Mouse (Mus musculus) ES-E14 (cell line): ENCODE data around the gene Morc4. TPM values are rescaled to one million over a fixed set of nuclear protein-coding genes. Genes with fewer than 3 reads are reported as not detected.

Experiments
- DNase-seq: peaks from one replicate; pipeline ENCODE4 v3.0.0-alpha.2; 2013; ENCODE audit warnings: low read depth, low spot score
- H3K27ac ChIP-seq: 2 replicates; pipeline ENCODE4 v1.5.1; 2012; ENCODE audit warnings: low read depth, mild to moderate bottlenecking, low read length, moderate library complexity, mixed read lengths; ENCODE audit not compliant: poor library complexity, insufficient read depth, severe bottlenecking
- H3K36me3 ChIP-seq: 2 replicates; pipeline ENCODE4 v1.6.1; 2012; ENCODE audit warnings: mild to moderate bottlenecking, low read length, moderate library complexity, mixed read lengths; ENCODE audit not compliant: control insufficient read depth, poor library complexity, insufficient read depth, severe bottlenecking
- H3K4me1 ChIP-seq, 2 experiments: fragments of 150-350 bp in 1 of 2; sonication (generic) in 1 of 2; 2 replicates each; pipeline ENCODE4 v1.6.1; 2012; ENCODE audit warnings: low read length in 2 of 2, mild to moderate bottlenecking in 1 of 2, mixed read lengths in 1 of 2; ENCODE audit not compliant: control insufficient read depth in 2 of 2, insufficient read depth in 2 of 2, poor library complexity in 1 of 2
- H3K4me3 ChIP-seq, 2 experiments: fragments of 150-350 bp in 1 of 2; sonication (generic) in 1 of 2; 2 replicates each; pipeline ENCODE4 v1.5.1; 2012; ENCODE audit warnings: low read length in 2 of 2, low read depth in 1 of 2, mild to moderate bottlenecking in 1 of 2, mixed read lengths in 1 of 2; ENCODE audit not compliant: insufficient read depth in 1 of 2, poor library complexity in 1 of 2, severe bottlenecking in 1 of 2
- H3K9ac ChIP-seq: 2 replicates; pipeline ENCODE4 v1.6.1; 2012; ENCODE audit warnings: low read depth, mild to moderate bottlenecking, low read length, mixed read lengths; ENCODE audit not compliant: poor library complexity, insufficient read depth, severe bottlenecking
- H3K9me3 ChIP-seq: fragments of 150-350 bp; sonication (generic); 2 replicates; pipeline ENCODE4 v1.6.1; 2012; ENCODE audit warnings: low read depth, mild to moderate bottlenecking, low read length; ENCODE audit not compliant: control insufficient read depth, insufficient read depth
- CHD2 ChIP-seq: IDR thresholded peaks from 2 replicates; pipeline ENCODE4 v1.6.1; 2014; ENCODE audit warnings: mild to moderate bottlenecking, low read depth, low read length, inconsistent platforms
- HCFC1 ChIP-seq: IDR thresholded peaks from 2 replicates; pipeline ENCODE4 v1.6.1; 2012; ENCODE audit warnings: low read length, inconsistent platforms, borderline replicate concordance; ENCODE audit not compliant: insufficient read depth
- MAFK ChIP-seq: IDR thresholded peaks from 2 replicates; pipeline ENCODE4 v1.6.1; 2014; ENCODE audit warnings: mild to moderate bottlenecking, low read depth, low read length, inconsistent platforms; ENCODE audit not compliant: insufficient read depth
- ZC3H11A ChIP-seq: IDR thresholded peaks from 2 replicates; pipeline ENCODE4 v1.6.1; 2012; ENCODE audit warnings: low read depth, mild to moderate bottlenecking, inconsistent platforms, low read length, borderline replicate concordance
- ZNF384 ChIP-seq: IDR thresholded peaks from 2 replicates; pipeline ENCODE4 v1.6.1; 2012; ENCODE audit warnings: low read depth, low read length, inconsistent platforms
- in situ Hi-C, 2 experiments: fragments of 600-800 bp; cut with MboI; formaldehyde crosslinking; loops; one replicate each; pipeline ENCODE4 v1.15.1; 2025; ENCODE audit warnings: low sequenced_read_pairs in 2 of 2, inconsistent platforms in 1 of 2; ENCODE audit not compliant: unreplicated experiment in 2 of 2
- total RNA-seq: library from RNA; depleted of rRNA; stranded (reverse); fragments of 300-350 nt; gene quantifications from 2 replicates; pipeline ENCODE4 v1.2.3, GENCODE M21; 2012

Gene Morc4
- total RNA-seq, 1 experiment, result 8.0 TPM

- in situ Hi-C loops, result no loop called here
- Histone ChIP-seq H3K36me3 (no peaks in the 10 kb centered on the region), H3K9ac (no peak overlapping the region), H3K4me3 (no peak overlapping the region), H3K4me1 (no peaks in the 10 kb centered on the region), H3K9me3 (no peaks in the 10 kb centered on the region), H3K27ac (no peak overlapping the region)
- TF ChIP-seq MAFK, result no peak
- no peak for TF ChIP-seq ZNF384
- no peak for DNase-seq
Observed at GRCm38 (mm10) chrX:139841091-139841490, 30.4 kb downstream of the Morc4 start.

- H3K4me3 ChIP-seq, result no peak overlapping the region
- no peaks in the 10 kb centered on the region for H3K36me3 ChIP-seq
- H3K4me1 ChIP-seq, result no peaks in the 10 kb centered on the region
- TF ChIP-seq HCFC1 (no peak), ZNF384 (no peak)
- no peak overlapping the region for H3K27ac ChIP-seq
- in situ Hi-C loops, result loop anchor here in 1 of 2 experiments (10.0 kb wide), 1 partner anchor 64 kb away; no protein-coding TSS in a partner anchor
- H3K9me3 ChIP-seq, result no peaks in the 10 kb centered on the region
- DNase-seq, result no peak
- H3K9ac ChIP-seq, result no peak overlapping the region
Observed at GRCm38 (mm10) chrX:139839057-139839456, 32.4 kb downstream of the Morc4 start.

GRCm38 (mm10) chrX:139832464-139832863 lies 39.0 kb downstream of the Morc4 start:
- Histone ChIP-seq H3K27ac (no peak overlapping the region), H3K36me3 (no peaks in the 10 kb centered on the region), H3K9ac (no peak overlapping the region), H3K9me3 (no peaks in the 10 kb centered on the region), H3K4me1 (no peaks in the 10 kb centered on the region), H3K4me3 (no peak overlapping the region)
- TF ChIP-seq MAFK (peak; percentile 42; the same call in 1 of the 2 replicates), HCFC1 (no peak), ZC3H11A (peak; percentile 77)
- DNase-seq, result peak; percentile 47
- in situ Hi-C loops, result loop anchor here (5.0 to 10.0 kb wide), 2 partner anchors 55 to 58 kb away; no protein-coding TSS in a partner anchor

GRCm38 (mm10) chrX:139828363-139829092 lies 42.9 kb downstream of the Morc4 start:
- no peak for DNase-seq
- in situ Hi-C loops, result no loop called here
- TF ChIP-seq MAFK (no peak), HCFC1 (no peak)

GRCm38 (mm10) chrX:139826926-139827325 lies 44.6 kb downstream of the Morc4 start:
- no peaks in the 10 kb centered on the region for H3K9me3 ChIP-seq

More at GRCm38 (mm10) chrX:139828363-139829092, 42.9 kb downstream of the Morc4 start:
- no peaks in the 10 kb centered on the region for H3K36me3 ChIP-seq
- no peak overlapping the region for H3K4me3 ChIP-seq
- no peak overlapping the region for H3K27ac ChIP-seq
- H3K9ac ChIP-seq, result no peak overlapping the region
- H3K4me1 ChIP-seq, result no peaks in the 10 kb centered on the region
- no peaks in the 10 kb centered on the region for H3K9me3 ChIP-seq

More at GRCm38 (mm10) chrX:139826926-139827325, 44.6 kb downstream of the Morc4 start:
- no peaks in the 10 kb centered on the region for H3K4me1 ChIP-seq
- no peaks in the 10 kb centered on the region for H3K36me3 ChIP-seq
- H3K9ac ChIP-seq, result no peak overlapping the region
- DNase-seq, result no peak
- H3K4me3 ChIP-seq, result no peak overlapping the region
- TF ChIP-seq MAFK (no peak), ZNF384 (no peak), CHD2 (no peak), HCFC1 (no peak), ZC3H11A (no peak)
- in situ Hi-C loops, result no loop called here
- no peak overlapping the region for H3K27ac ChIP-seq
